Mouse (Mus musculus): ENCODE measurements around the gene Npc2. TPM values are rescaled to one million over a fixed set of nuclear protein-coding genes. Genes with fewer than 3 reads are reported as not detected.
A peak's percentile ranks its signal among the peaks of the same experiment; 100 is the strongest.

Gene Npc2
- total RNA-seq, 2 experiments from 2014 or later, result 74.7 to 75.6 TPM

- no peak for DNase-seq (ENCODE audit: low spot score in 2 of 2)
Observed at GRCm38 (mm10) chr12:84733366-84733765, 39.6 kb downstream of the Npc2 start.

GRCm38 (mm10) chr12:84728421-84728820 is 44.5 kb downstream of the Npc2 start:
- no peak for DNase-seq (ENCODE audit: low spot score in 2 of 2)

GRCm38 (mm10) chr12:84727434-84727833 is 45.5 kb downstream of the Npc2 start:
- no peak for DNase-seq (ENCODE audit: low spot score in 2 of 2)

- DNase-seq (ENCODE audit: low spot score in 2 of 2), result no peak
Observed at GRCm38 (mm10) chr12:84726986-84727385, 46.0 kb downstream of the Npc2 start.

- no peak for DNase-seq (ENCODE audit: low spot score in 2 of 2)
Observed at GRCm38 (mm10) chr12:84726391-84726790, 46.6 kb downstream of the Npc2 start.

- no peak for DNase-seq (ENCODE audit: low spot score in 2 of 2)
Observed at GRCm38 (mm10) chr12:84718462-84719244, 54.3 kb downstream of the Npc2 start.

GRCm38 (mm10) chr12:84714578-84714977 is 58.4 kb downstream of the Npc2 start:
- no peak for DNase-seq (ENCODE audit: low spot score in 2 of 2)

- DNase-seq (ENCODE audit: low spot score in 2 of 2), result peak in 1 of 2 experiments; percentile 12
Observed at GRCm38 (mm10) chr12:84709842-84710439, 63.0 kb downstream of the Npc2 start.

- no peak for DNase-seq (ENCODE audit: low spot score in 2 of 2)
Observed at GRCm38 (mm10) chr12:84707804-84708203, 65.1 kb downstream of the Npc2 start.

- DNase-seq (ENCODE audit: low spot score in 2 of 2), result no peak
Observed at GRCm38 (mm10) chr12:84706886-84707285, 66.1 kb downstream of the Npc2 start.

Other genes starting within 250 kb of the Npc2 start
- gene Vsx2, start 203.4 kb downstream of the Npc2 start, total RNA-seq (2021), result not detected
- 10 to 100 TPM; 11.3 to 13.8 TPM for gene Abcd4, start 155.7 kb downstream of the Npc2 start, total RNA-seq (2021)
- gene Vrtn, start 132.1 kb downstream of the Npc2 start, total RNA-seq (2021), result not detected
- under 1 TPM; 0.71 to 0.87 TPM for gene Syndig1l, start 74.3 kb downstream of the Npc2 start, total RNA-seq (2021)
- 10 to 100 TPM; 68.3 to 77.9 TPM for gene Isca2, start 99 bp upstream of the Npc2 start, total RNA-seq (2021)
- gene Ltbp2, start 103.4 kb upstream of the Npc2 start, total RNA-seq (2021), result 1 to 10 TPM; 6.9 to 7.1 TPM
- 100 to 1,000 TPM in 1 of 2 experiments, 10 to 100 TPM in 1; 99.5 to 108 TPM for gene Fcf1, start 197.7 kb upstream of the Npc2 start, total RNA-seq (2021)
- gene Arel1, start 197.7 kb upstream of the Npc2 start, total RNA-seq (2021), result 10 to 100 TPM; 34.7 to 38.1 TPM
- 10 to 100 TPM; 58.2 to 71.2 TPM for gene Ylpm1, start 223.2 kb upstream of the Npc2 start, total RNA-seq (2021)